Mouse (Mus musculus) spleen, adult 2 months (tissue): Measurements from ENCODE around the gene Rere. TPM values are rescaled to one million over a fixed set of nuclear protein-coding genes. Genes with fewer than 3 reads are reported as not detected.

Experiments used
- DNase-seq, 2 experiments: peaks; one replicate each; pipeline versions ENCODE4 v3.0.0 to v3.0.0-alpha.2; 2012 to 2021; ENCODE audit warnings: low spot score in 2 of 2, low read depth in 1 of 2
- H3K27ac ChIP-seq: fragments of 200-500 bp; 2 replicates; pipeline ENCODE4 v1.5.1; 2012; ENCODE audit warnings: low read length, inconsistent platforms; ENCODE audit not compliant: insufficient read depth
- H3K27me3 ChIP-seq: fragments of 200-500 bp; 2 replicates; pipeline ENCODE4 v1.6.1; 2012; ENCODE audit warnings: mild to moderate bottlenecking, moderate library complexity, low read length, inconsistent platforms; ENCODE audit not compliant: control insufficient read depth, insufficient read depth
- H3K36me3 ChIP-seq: fragments of 200-500 bp; 2 replicates; pipeline ENCODE4 v1.6.1; 2012; ENCODE audit warnings: mild to moderate bottlenecking, low read length, inconsistent platforms; ENCODE audit not compliant: control insufficient read depth, insufficient read depth
- H3K4me1 ChIP-seq: fragments of 200-500 bp; 2 replicates; pipeline ENCODE4 v1.6.1; 2011; ENCODE audit warnings: inconsistent platforms; ENCODE audit not compliant: control insufficient read depth, insufficient read depth, insufficient read length
- H3K4me3 ChIP-seq: fragments of 200-500 bp; 2 replicates; pipeline ENCODE4 v1.5.1; 2011; ENCODE audit warnings: mild to moderate bottlenecking, inconsistent platforms; ENCODE audit not compliant: insufficient read depth, insufficient read length; ENCODE audit errors: extremely low read depth
- CTCF ChIP-seq: fragments of 200-500 bp; IDR thresholded peaks from 2 replicates; pipeline ENCODE4 v1.5.1; 2011; ENCODE audit warnings: mild to moderate bottlenecking, inconsistent platforms; ENCODE audit not compliant: insufficient read depth, insufficient read length, insufficient replicate concordance; ENCODE audit errors: extremely low read depth
- POLR2A ChIP-seq: fragments of 200-500 bp; IDR thresholded peaks from 2 replicates; pipeline ENCODE4 v1.6.1; 2011; ENCODE audit warnings: low read depth, low read length, inconsistent platforms
- WGBS: fragments of 180-500 bp; shearing (Covaris S2); methylation state at CpG from one replicate; pipeline ENCODE4 v1.1.7; 2018; 5-methylcytosine and 5-hydroxymethylcytosine counted together
- polyA plus RNA-seq: library from polyadenylated mRNA; depleted of rRNA; stranded (reverse); fragments of >200 nt; gene quantifications from 2 replicates; pipeline ENCODE4 v1.2.3, GENCODE M21; 2012

Gene Rere
- polyA plus RNA-seq, 1 experiment: 66.2 TPM

- no peak overlapping the region for H3K4me3 ChIP-seq
- peak in 1 of 2 experiments; percentile 5 for DNase-seq
- H3K27me3 ChIP-seq: no peaks in the 10 kb centered on the region
- no peaks in the 10 kb centered on the region for H3K4me1 ChIP-seq
- no peaks in the 10 kb centered on the region for H3K36me3 ChIP-seq
- no peak overlapping the region for H3K27ac ChIP-seq
- TF ChIP-seq CTCF: no peak
- no peak for TF ChIP-seq POLR2A
- 98% methylated on average over 19 of the region's 19 CpGs for WGBS
Measured at GRCm38 (mm10) chr4:150315301-150315700, 33.9 kb downstream of the Rere start.

GRCm38 (mm10) chr4:150316546-150316945 lies 35.1 kb downstream of the Rere start:
- H3K27ac ChIP-seq: no peak overlapping the region
- no peaks in the 10 kb centered on the region for H3K4me1 ChIP-seq
- WGBS: 25% methylated on average over 1 of the region's 1 CpGs
- H3K27me3 ChIP-seq: no peaks in the 10 kb centered on the region
- TF ChIP-seq CTCF (no peak), POLR2A (no peak)
- no peaks in the 10 kb centered on the region for H3K36me3 ChIP-seq
- no peak overlapping the region for H3K4me3 ChIP-seq
- DNase-seq: no peak

- no peak for TF ChIP-seq CTCF
- TF ChIP-seq POLR2A: no peak
- 91% methylated on average over 3 of the region's 3 CpGs for WGBS
Measured at GRCm38 (mm10) chr4:150325046-150325801, 43.8 kb downstream of the Rere start.

GRCm38 (mm10) chr4:150326005-150326404 lies 44.6 kb downstream of the Rere start:
- WGBS: 95% methylated on average over 2 of the region's 2 CpGs
- Histone ChIP-seq H3K27ac (no peak overlapping the region), H3K4me1 (no peaks in the 10 kb centered on the region), H3K4me3 (no peak overlapping the region), H3K27me3 (no peaks in the 10 kb centered on the region), H3K36me3 (no peaks in the 10 kb centered on the region)
- TF ChIP-seq CTCF (no peak), POLR2A (no peak)
- no peak for DNase-seq

More at GRCm38 (mm10) chr4:150325046-150325801, 43.8 kb downstream of the Rere start:
- H3K4me3 ChIP-seq: no peak overlapping the region
- H3K36me3 ChIP-seq: no peaks in the 10 kb centered on the region
- H3K4me1 ChIP-seq: no peaks in the 10 kb centered on the region
- no peaks in the 10 kb centered on the region for H3K27me3 ChIP-seq
- DNase-seq: no peak
- no peak overlapping the region for H3K27ac ChIP-seq

- Histone ChIP-seq H3K27me3 (no peaks in the 10 kb centered on the region), H3K4me3 (no peak overlapping the region), H3K4me1 (no peaks in the 10 kb centered on the region), H3K36me3 (no peaks in the 10 kb centered on the region), H3K27ac (no peak overlapping the region)
- DNase-seq: no peak
- 85% methylated on average over 4 of the region's 4 CpGs for WGBS
- TF ChIP-seq POLR2A (no peak), CTCF (no peak)
Measured at GRCm38 (mm10) chr4:150327476-150327875, 46.0 kb downstream of the Rere start.

GRCm38 (mm10) chr4:150333927-150334682 lies 52.7 kb downstream of the Rere start:
- no peak overlapping the region for H3K27ac ChIP-seq
- H3K4me3 ChIP-seq: no peak overlapping the region
- TF ChIP-seq CTCF: no peak
- no peak for TF ChIP-seq POLR2A
- no peak for DNase-seq
- H3K36me3 ChIP-seq: no peaks in the 10 kb centered on the region
- WGBS: 89% methylated on average over 4 of the region's 4 CpGs
- H3K4me1 ChIP-seq: no peaks in the 10 kb centered on the region
- no peaks in the 10 kb centered on the region for H3K27me3 ChIP-seq

- TF ChIP-seq POLR2A (no peak), CTCF (no peak)
- no peaks in the 10 kb centered on the region for H3K27me3 ChIP-seq
- H3K27ac ChIP-seq: no peak overlapping the region
- H3K4me1 ChIP-seq: peaks cover 2% of the 10 kb centered on the region; the same call in 1 of the 2 replicates
- WGBS: 95% methylated on average over 1 of the region's 1 CpGs
- no peaks in the 10 kb centered on the region for H3K36me3 ChIP-seq
- DNase-seq: no peak
- no peak overlapping the region for H3K4me3 ChIP-seq
Measured at GRCm38 (mm10) chr4:150337260-150337659, 55.8 kb downstream of the Rere start.
